Comparison of ENCODE assay signal across 8 mouse cellular contexts in genomic region chr9:114731011-114731755, GRCm38 (mm10). TPM values are rescaled to one million over a fixed set of nuclear protein-coding genes. Genes with fewer than 3 reads are reported as not detected.
DNase-seq lines count a peak whose midpoint lies in the region; ATAC-seq and TF ChIP-seq lines count a peak whose summit lies in the region.

Cmtm6 (plus strand) TSS chr9:114731116.

- peak; percentile 95 for DNase-seq in 3T3-L1 (ENCODE audit: low read depth, low spot score)
- DNase-seq in adrenal gland, postnatal 4 days (ENCODE audit: low spot score in 2 of 2), result peak; percentile 94 to 98
- peak; percentile 98 for DNase-seq in embryonic facial prominence, embryonic 14.5 days (ENCODE audit: low spot score)
- DNase-seq in heart, adult 2 months, result peak; percentile 98 to 99
- peak; percentile 97 to 98 for DNase-seq in kidney, adult 8-10 months
- peak; percentile 97 to 99 for DNase-seq in spleen, postnatal 10 days (ENCODE audit: low spot score in 2 of 2)

- TF ChIP-seq POLR2A in heart, adult 2 months (IDR thresholded peaks at IDR 0.05; ENCODE audit: insufficient read depth, low read depth, low read length), result peak; percentile 96

- H3K4me2 ChIP-seq in embryonic facial prominence, embryonic 14.5 days (ENCODE audit: low read depth, low read length), result peak within 1 kb of the TSS; percentile 70
- peak within 1 kb of the TSS; percentile 64 for H3K4me2 ChIP-seq in limb, embryonic 13.5 days (replicated peaks)
- H3K4me2 ChIP-seq in midbrain, embryonic 16.5 days (ENCODE audit: low read length), result peak within 1 kb of the TSS; percentile 62

- no peaks in the 10 kb centered on the region for H3K36me3 ChIP-seq in embryonic facial prominence, embryonic 14.5 days (ENCODE audit: control insufficient read depth, insufficient read depth, low read length)
- H3K36me3 ChIP-seq in heart, adult 2 months (ENCODE audit: control insufficient read depth, insufficient read depth, low read length), result peaks cover 11% of the 10 kb centered on the region
- no peaks in the 10 kb centered on the region for H3K36me3 ChIP-seq in limb, embryonic 13.5 days
- no peaks in the 10 kb centered on the region for H3K36me3 ChIP-seq in midbrain, embryonic 16.5 days (ENCODE audit: control insufficient read depth, insufficient read depth, low read length)

- H3K4me1 ChIP-seq in embryonic facial prominence, embryonic 14.5 days (ENCODE audit: control insufficient read depth, insufficient read depth, low read length), result peaks cover 12% of the 10 kb centered on the region
- peaks cover 10% of the 10 kb centered on the region for H3K4me1 ChIP-seq in heart, adult 2 months (ENCODE audit: control insufficient read depth, insufficient read depth, low read length)
- H3K4me1 ChIP-seq in limb, embryonic 13.5 days, result peaks cover 17% of the 10 kb centered on the region
- peaks cover 13% of the 10 kb centered on the region for H3K4me1 ChIP-seq in midbrain, embryonic 16.5 days (ENCODE audit: control insufficient read depth, insufficient read depth, low read length)

- intact Hi-C loops in heart, adult 2 months (cut with DNase I), result loop anchor here (1.0 kb wide), 1 partner anchor 43 kb away; the partner anchor contains the start of gene Dync1li1

- no peaks in the 10 kb centered on the region for H3K9me3 ChIP-seq in embryonic facial prominence, embryonic 14.5 days (ENCODE audit: control insufficient read depth, low read length)
- no peaks in the 10 kb centered on the region for H3K9me3 ChIP-seq in limb, embryonic 13.5 days
- H3K9me3 ChIP-seq in midbrain, embryonic 16.5 days (replicated peaks; ENCODE audit: control insufficient read depth, low read length, poor library complexity, severe bottlenecking), result no peaks in the 10 kb centered on the region

- H3K27ac ChIP-seq in embryonic facial prominence, embryonic 14.5 days (replicated peaks; ENCODE audit: low read depth, low read length), result peak within 1 kb of the TSS; percentile 89
- peak within 1 kb of the TSS; percentile 87 for H3K27ac ChIP-seq in heart, adult 2 months
- peak within 1 kb of the TSS; percentile 92 for H3K27ac ChIP-seq in limb, embryonic 13.5 days
- H3K27ac ChIP-seq in midbrain, embryonic 16.5 days (ENCODE audit: low read length), result peak within 1 kb of the TSS; percentile 80

- peaks cover 1% of the 10 kb centered on the region; the same call in 1 of the 2 replicates for H3K79me2 ChIP-seq in heart, adult 2 months (replicated peaks; ENCODE audit: control insufficient read depth, insufficient read depth, low read length)

- ATAC-seq in embryonic facial prominence, embryonic 14.5 days (ENCODE audit: low read depth), result peak; percentile 92
- ATAC-seq in limb, embryonic 13.5 days (ENCODE audit: low FRiP score, low read depth), result peak; percentile 93
- ATAC-seq in midbrain, embryonic 16.5 days, result peak; percentile 91

- under 1% methylated on average over 30 of the region's 53 CpGs for WGBS in embryonic facial prominence, embryonic 14.5 days
- under 1% methylated on average over 53 of the region's 53 CpGs for WGBS in heart, adult 2 months
- under 1% methylated on average over 53 of the region's 53 CpGs for WGBS in limb, embryonic 13.5 days
- WGBS in midbrain, embryonic 16.5 days, result 0% methylated on average over 53 of the region's 53 CpGs

- H3K9ac ChIP-seq in embryonic facial prominence, embryonic 14.5 days (ENCODE audit: low read depth, low read length), result peak within 1 kb of the TSS; percentile 88
- peak within 1 kb of the TSS; percentile 91 for H3K9ac ChIP-seq in heart, adult 2 months (ENCODE audit: low read depth, low read length)
- H3K9ac ChIP-seq in limb, embryonic 13.5 days, result peak within 1 kb of the TSS; percentile 87
- peak within 1 kb of the TSS; percentile 88 for H3K9ac ChIP-seq in midbrain, embryonic 16.5 days (ENCODE audit: low read depth, low read length)

- peak; percentile 78 for TF ChIP-seq EP300 in heart, adult 2 months (IDR thresholded peaks at IDR 0.05; ENCODE audit: insufficient read depth, low read depth, low read length)

- H3K27me3 ChIP-seq in embryonic facial prominence, embryonic 14.5 days (replicated peaks; ENCODE audit: control insufficient read depth, insufficient read depth, low read length), result no peaks in the 10 kb centered on the region
- no peaks in the 10 kb centered on the region for H3K27me3 ChIP-seq in heart, adult 2 months (ENCODE audit: control insufficient read depth, insufficient read depth, low read length)
- H3K27me3 ChIP-seq in limb, embryonic 13.5 days, result no peaks in the 10 kb centered on the region
- H3K27me3 ChIP-seq in midbrain, embryonic 16.5 days (ENCODE audit: control insufficient read depth, insufficient read depth, low read depth, low read length), result no peaks in the 10 kb centered on the region

- H3K4me3 ChIP-seq in embryonic facial prominence, embryonic 14.5 days (ENCODE audit: low read depth, low read length), result peak within 1 kb of the TSS; percentile 93
- H3K4me3 ChIP-seq in heart, adult 2 months, result peak within 1 kb of the TSS; percentile 88
- H3K4me3 ChIP-seq in limb, embryonic 13.5 days, result peak within 1 kb of the TSS; percentile 83
- peak within 1 kb of the TSS; percentile 90 for H3K4me3 ChIP-seq in midbrain, embryonic 16.5 days (ENCODE audit: low read depth, low read length)

- peak; percentile 71 for TF ChIP-seq CTCF in heart, adult 2 months (IDR thresholded peaks at IDR 0.05)

RNA-seq across cellular contexts. Expression of gene Cmtm6, which starts in this region (rescaled TPM):
- 10 to 100 TPM; 75.0 to 75.9 TPM for total RNA-seq in adrenal gland, postnatal 4 days (2021)
- polyA plus RNA-seq in embryonic facial prominence, embryonic 14.5 days (2014; fragmentation: Nextera tagmentation; extraction: Ambion mirVana), result 44.3 and 45.7 TPM in 2 replicates
- total RNA-seq in heart, adult 2 months (2021), result 10 to 100 TPM; 21.0 to 25.8 TPM
- polyA plus RNA-seq in heart, adult 2 months (2012; rRNA removed), result 17.9 and 38.0 TPM in 2 replicates
- polyA plus RNA-seq in limb, embryonic 13.5 days (2015; fragmentation: Nextera tagmentation; extraction: Ambion mirVana), result 28.9 and 32.0 TPM in 2 replicates
- polyA plus RNA-seq in midbrain, embryonic 16.5 days (2015; fragmentation: Nextera tagmentation; extraction: Ambion mirVana), result 18.7 TPM in 2 replicates

Comparison
In these comparisons a context has a peak if more than half of its experiments do, and no peak if none do; other contexts are left out.
1. Peak in every context shown above with its lines: DNase-seq, ATAC-seq, H3K4me3 ChIP-seq and H3K27ac ChIP-seq.